Mouse (Mus musculus) Patski (cell line): Measurements from ENCODE around the gene Letm1. TPM values are rescaled to one million over a fixed set of nuclear protein-coding genes. Genes with fewer than 3 reads are reported as not detected.

Source experiments
- ATAC-seq: fragments of 100-300 bp; one replicate; pipeline ENCODE4 v1.8.0; 2021
- CTCF ChIA-PET: fragments of 350-600 bp; sonication (Branson Sonifier 250); formaldehyde crosslinking; loops from one replicate; lab custom pipeline; 2022; ENCODE audit warnings: inconsistent platforms; lab: Charles Lee
- POLR2A ChIA-PET: fragments of 350-600 bp; sonication (Branson Sonifier 250); formaldehyde crosslinking; loops from one replicate; lab custom pipeline; 2022; ENCODE audit warnings: antibody characterized with exemption, inconsistent platforms; lab: Charles Lee
- DNase-seq: peaks from one replicate; pipeline ENCODE4 v3.0.0-alpha.2; 2011; ENCODE audit warnings: low read depth, low spot score
- H3K27me3 ChIP-seq: fragments of 371-371 bp; one replicate; pipeline ENCODE4 v1.5.1; 2021
- CTCF ChIP-seq: fragments of 100-300 bp; IDR thresholded peaks from one replicate; pipeline ENCODE4 v1.5.1; 2021
- in situ Hi-C: fragments of 300-500 bp; cut with MboI; formaldehyde crosslinking; loops from 3 replicates; pipeline ENCODE4 v1.11.1; 2018; ENCODE audit warnings: low pct_unique_long_range_greater_than_20kb, mixed read lengths
- polyA plus RNA-seq: library from polyadenylated mRNA; unstranded; gene quantifications from one replicate; pipeline ENCODE4 v1.2.3, GENCODE M21; 2021

Letm1 gene
- polyA plus RNA-seq, 1 experiment from 2014 or later, result 64.9 TPM

DNA sequence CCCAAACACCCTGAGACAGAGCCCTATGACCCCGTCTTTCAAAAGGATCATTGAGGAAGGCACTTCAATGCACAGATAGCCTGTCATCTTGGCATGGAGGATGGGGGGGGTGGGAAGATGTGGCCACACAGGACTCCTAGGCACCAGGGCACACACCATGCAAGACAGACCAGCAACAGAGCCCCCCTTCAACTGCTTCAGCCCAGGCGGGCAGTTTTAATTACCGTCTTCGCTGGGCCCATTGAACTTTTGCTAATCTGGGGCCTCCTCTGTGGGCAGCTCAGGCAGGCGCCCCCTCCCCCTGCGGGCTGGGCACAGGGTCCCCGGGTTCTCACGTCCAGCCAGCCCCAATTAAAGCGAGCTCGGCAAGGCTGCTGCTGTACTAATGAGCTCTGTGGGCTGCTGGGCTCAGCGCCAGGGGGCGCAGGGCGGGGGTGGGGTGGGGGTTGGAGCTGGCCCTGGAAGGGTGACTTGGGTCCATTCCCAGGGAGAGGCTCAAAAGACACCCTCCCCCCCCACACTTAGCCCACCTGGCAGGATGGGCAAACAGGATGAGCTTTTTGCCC is 84.6 kb downstream of the Letm1 start:
- DNase-seq (no peak), ATAC-seq (no peak)
- in situ Hi-C loops, result no loop called here
- ChIA-PET POLR2A (no interaction called here), CTCF (interaction anchor here (1.5 kb wide), 1 partner anchor 19 kb away, joined by 5 read pairs; no protein-coding TSS in a partner anchor)
- no peak for TF ChIP-seq CTCF
- H3K27me3 ChIP-seq, result no peaks in the 10 kb centered on the region

GRCm38 (mm10) chr5:33697534-33697933 is 85.1 kb downstream of the Letm1 start:
- CTCF ChIA-PET, result no interaction called here
- POLR2A ChIA-PET, result no interaction called here
- no peaks in the 10 kb centered on the region for H3K27me3 ChIP-seq
- ATAC-seq (no peak), DNase-seq (no peak)
- in situ Hi-C loops, result no loop called here
- TF ChIP-seq CTCF, result no peak

GRCm38 (mm10) chr5:33696430-33696829 is 86.2 kb downstream of the Letm1 start:
- ATAC-seq (no peak), DNase-seq (no peak)
- ChIA-PET POLR2A (interaction anchor here (0.8 kb wide), 1 partner anchor 13 kb away, joined by 3 read pairs; no protein-coding TSS in a partner anchor), CTCF (interaction anchor here (0.9 to 2.7 kb wide), 3 partner anchors 11 to 20 kb away, joined by 3 to 13 read pairs (median 4); no protein-coding TSS in a partner anchor)
- no peaks in the 10 kb centered on the region for H3K27me3 ChIP-seq
- TF ChIP-seq CTCF, result no peak
- in situ Hi-C loops, result no loop called here

- DNase-seq (no peak), ATAC-seq (no peak)
- ChIA-PET CTCF (interaction anchor here (0.9 to 2.7 kb wide), 3 partner anchors 12 to 20 kb away, joined by 3 to 13 read pairs (median 4); no protein-coding TSS in a partner anchor), POLR2A (interaction anchor here (0.5 to 1.3 kb wide), 3 partner anchors 9 to 18 kb away, joined by 3 read pairs; no protein-coding TSS in a partner anchor)
- in situ Hi-C loops, result no loop called here
- TF ChIP-seq CTCF, result no peak
- H3K27me3 ChIP-seq, result no peaks in the 10 kb centered on the region
These were observed 86.9 kb downstream of the Letm1 start for GRCm38 (mm10) chr5:33695718-33696121.

DNA sequence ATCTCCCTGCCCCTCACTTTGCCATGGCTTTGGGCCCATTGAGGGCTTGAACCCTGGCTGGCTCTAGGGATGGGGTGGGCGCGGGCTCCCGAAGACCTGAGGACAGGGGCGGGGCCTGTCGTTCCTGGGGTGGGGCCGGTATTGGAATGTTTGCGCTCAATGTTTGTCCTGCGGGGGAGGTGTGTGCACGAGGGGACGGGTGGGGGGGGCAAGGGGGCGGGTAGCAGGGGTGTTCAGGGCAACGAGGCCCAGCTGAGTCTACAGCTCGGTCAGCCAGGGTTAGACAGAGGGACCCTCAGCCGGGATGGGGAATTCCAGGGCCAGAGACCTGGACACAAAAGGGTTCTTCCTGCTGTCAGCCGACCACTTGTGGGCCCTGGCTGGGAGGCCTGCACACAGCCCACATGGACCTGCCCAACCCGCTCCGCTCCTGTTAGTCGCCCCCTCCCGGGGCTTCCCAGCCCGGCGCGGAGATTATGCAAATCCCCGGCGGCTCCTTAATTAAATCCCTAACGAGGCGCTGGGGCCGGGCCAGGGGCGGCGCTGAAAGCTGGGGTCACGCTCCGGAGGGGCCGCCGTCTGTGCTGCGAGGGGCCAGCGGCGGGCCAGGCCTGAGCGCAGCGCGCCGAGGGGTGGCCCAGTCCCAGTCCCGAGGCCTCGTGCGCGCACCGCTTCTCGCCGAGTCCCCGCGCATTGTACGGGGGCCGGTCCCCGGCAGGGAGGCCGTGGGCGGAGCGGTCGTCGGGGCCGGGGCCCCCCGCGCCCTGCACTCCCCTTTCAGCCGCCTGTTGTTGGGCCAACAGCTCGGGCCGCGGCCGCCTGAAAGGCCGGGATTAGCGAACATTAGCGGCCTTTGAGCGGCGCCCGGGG is 87.5 kb downstream of the Letm1 start:
- in situ Hi-C loops, result no loop called here
- POLR2A ChIA-PET, result interaction anchor here (0.5 to 1.3 kb wide), 3 partner anchors 10 to 18 kb away, joined by 3 read pairs; no protein-coding TSS in a partner anchor
- ATAC-seq (no peak), DNase-seq (no peak)
- no peak for TF ChIP-seq CTCF
- H3K27me3 ChIP-seq, result no peaks in the 10 kb centered on the region
- CTCF ChIA-PET, result interaction anchor here (0.9 to 2.7 kb wide), 2 partner anchors 12 kb away, joined by 4 to 13 read pairs; no protein-coding TSS in a partner anchor

GRCm38 (mm10) chr5:33694461-33694847 is 88.2 kb downstream of the Letm1 start:
- POLR2A ChIA-PET, result no interaction called here
- in situ Hi-C loops, result no loop called here
- no peak for TF ChIP-seq CTCF
- no peak for ATAC-seq
- no peaks in the 10 kb centered on the region for H3K27me3 ChIP-seq
- DNase-seq, result no peak
- CTCF ChIA-PET, result interaction anchor here (1.6 to 2.7 kb wide), 2 partner anchors 9 to 13 kb away, joined by 5 to 13 read pairs; no protein-coding TSS in a partner anchor

DNA sequence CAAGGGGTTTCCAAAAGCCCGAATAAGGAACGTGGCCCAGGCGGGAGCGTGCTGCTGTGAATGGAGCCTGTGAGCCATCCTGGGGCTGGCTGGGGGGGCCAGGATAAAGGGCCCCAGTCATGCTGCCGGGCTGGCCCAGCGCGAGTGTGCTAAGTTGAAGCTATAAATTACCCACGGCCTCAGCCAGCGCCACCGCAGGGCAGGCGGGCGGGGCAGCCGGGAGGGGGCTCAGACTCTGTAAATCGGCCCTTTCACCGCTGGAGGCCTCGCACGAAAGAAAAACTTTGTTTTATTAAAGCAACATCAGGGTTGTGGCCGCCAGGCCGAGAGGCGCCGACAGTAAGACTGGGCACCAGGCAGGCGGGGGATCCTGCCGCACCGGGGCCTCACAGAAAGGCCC is 90.2 kb downstream of the Letm1 start:
- ChIA-PET POLR2A (interaction anchor here (1.3 kb wide), 1 partner anchor 12 kb away, joined by 5 read pairs; no protein-coding TSS in a partner anchor), CTCF (interaction anchor here (2.8 kb wide), 1 partner anchor 9 kb away, joined by 12 read pairs; no protein-coding TSS in a partner anchor)
- no peak for DNase-seq
- no peaks in the 10 kb centered on the region for H3K27me3 ChIP-seq
- in situ Hi-C loops, result no loop called here
- no peak for TF ChIP-seq CTCF
- no peak for ATAC-seq

DNA sequence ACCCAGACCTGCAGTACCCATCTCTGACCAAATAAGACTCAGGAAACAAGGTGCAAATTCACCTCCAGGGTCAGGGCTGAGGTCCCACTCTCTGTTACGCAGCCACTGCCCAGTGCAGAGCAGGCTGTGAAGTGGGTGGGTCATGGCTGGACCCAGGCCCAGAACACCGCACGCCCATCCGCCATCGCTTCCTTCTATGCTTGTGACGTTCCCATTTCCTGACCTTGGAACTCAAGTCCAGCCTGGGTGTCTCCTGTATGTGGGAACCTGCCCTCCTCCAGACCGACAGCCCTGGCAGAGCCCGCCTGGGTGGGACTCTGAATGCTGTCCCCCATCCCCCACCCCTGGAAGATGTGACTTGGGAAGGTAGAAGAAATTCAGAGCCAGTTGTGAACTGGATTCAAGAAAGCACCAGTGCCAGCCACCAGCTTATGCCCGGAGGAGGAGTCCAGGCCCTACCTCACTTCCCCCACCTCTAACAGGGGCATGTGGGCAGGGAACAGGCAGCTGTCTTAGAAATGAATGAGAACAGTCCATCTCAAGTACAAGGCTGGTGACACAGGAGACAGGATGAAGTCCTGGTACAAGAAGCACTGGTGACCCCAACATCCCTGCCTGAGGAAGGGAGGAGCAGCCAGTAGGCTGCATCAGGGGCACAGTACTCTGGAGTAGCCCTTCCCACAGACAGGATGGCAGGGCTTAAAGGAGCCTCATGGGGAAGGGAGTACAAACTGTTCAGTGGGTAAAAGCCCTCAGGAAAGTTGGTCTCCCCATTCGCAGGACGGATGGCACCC is 92.6 kb downstream of the Letm1 start:
- no peak for TF ChIP-seq CTCF
- in situ Hi-C loops, result no loop called here
- DNase-seq, result no peak
- ChIA-PET CTCF (interaction anchor here (1.6 kb wide), 1 partner anchor 48 kb away, joined by 4 read pairs; no protein-coding TSS in a partner anchor), POLR2A (no interaction called here)
- no peaks in the 10 kb centered on the region for H3K27me3 ChIP-seq
- no peak for ATAC-seq

Other genes starting within 250 kb of the Letm1 start
- gene Fam53a, start 153.2 kb downstream of the Letm1 start, polyA plus RNA-seq, result 48.0 TPM
- 0.56 TPM for gene Gm9903, start 152.9 kb downstream of the Letm1 start, polyA plus RNA-seq
- 77.3 TPM for gene Slbp, start 130.2 kb downstream of the Letm1 start, polyA plus RNA-seq
- 63.4 TPM for gene Tacc3, start 124.7 kb downstream of the Letm1 start, polyA plus RNA-seq
- gene Tmem129, start 124.4 kb downstream of the Letm1 start, polyA plus RNA-seq, result 40.5 TPM
- 3.7 TPM for gene Fgfr3, start 61.1 kb downstream of the Letm1 start, polyA plus RNA-seq
- gene Nsd2, start 37.9 kb upstream of the Letm1 start, polyA plus RNA-seq, result 69.6 TPM
- 30.6 TPM for gene Nelfa, start 153.6 kb upstream of the Letm1 start, polyA plus RNA-seq
- gene Gm1673, start 200.6 kb upstream of the Letm1 start, polyA plus RNA-seq, result 68.6 TPM
- 1.0 TPM for gene Nat8l, start 213.2 kb upstream of the Letm1 start, polyA plus RNA-seq